8 mouse cellular contexts compared by ENCODE assay signal in the genomic region with DNA sequence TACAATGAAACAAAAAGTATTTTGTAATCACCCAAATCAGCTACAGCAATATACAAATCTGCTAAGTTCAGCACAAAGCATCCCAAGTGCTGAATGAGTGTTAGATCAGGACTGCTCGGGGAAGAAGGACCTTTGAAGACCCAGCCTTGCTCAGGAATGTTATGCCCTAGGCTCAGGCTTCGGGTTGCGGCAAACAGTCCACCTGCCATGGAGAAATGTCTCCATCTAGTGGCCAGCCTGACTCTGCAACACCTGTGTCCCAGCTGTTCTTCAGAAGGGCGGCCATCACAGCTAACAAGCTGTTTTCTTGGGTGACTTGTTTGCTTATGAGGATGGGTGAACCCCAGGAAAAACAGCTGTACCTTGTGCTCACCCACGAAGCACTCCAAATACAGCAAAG.
DNase-seq lines count a peak whose midpoint lies in the region; ATAC-seq and TF ChIP-seq lines count a peak whose summit lies in the region.

No protein-coding gene starts in this region.

- H3K9ac ChIP-seq in embryonic facial prominence, embryonic 14.5 days (ENCODE audit: low read depth, low read length), result no peak overlapping the region
- no peak overlapping the region for H3K9ac ChIP-seq in kidney, embryonic 15.5 days
- no peak overlapping the region for H3K9ac ChIP-seq in limb, embryonic 14.5 days (ENCODE audit: low read depth, low read length, severe bottlenecking)

- no peaks in the 10 kb centered on the region for H3K9me3 ChIP-seq in embryonic facial prominence, embryonic 14.5 days (ENCODE audit: control insufficient read depth, low read length)
- no peaks in the 10 kb centered on the region for H3K9me3 ChIP-seq in heart, embryonic 10.5 days
- no peaks in the 10 kb centered on the region for H3K9me3 ChIP-seq in kidney, embryonic 15.5 days (replicated peaks)
- no peaks in the 10 kb centered on the region for H3K9me3 ChIP-seq in limb, embryonic 14.5 days (ENCODE audit: control insufficient read depth, low read length)

- no peak overlapping the region for H3K4me2 ChIP-seq in embryonic facial prominence, embryonic 14.5 days (ENCODE audit: low read depth, low read length)
- H3K4me2 ChIP-seq in kidney, embryonic 15.5 days, result no peak overlapping the region
- no peak overlapping the region for H3K4me2 ChIP-seq in limb, embryonic 14.5 days (replicated peaks; ENCODE audit: low read depth, low read length, severe bottlenecking)

- H3K27ac ChIP-seq in embryonic facial prominence, embryonic 14.5 days (replicated peaks; ENCODE audit: low read depth, low read length), result no peak overlapping the region
- no peak overlapping the region for H3K27ac ChIP-seq in heart, embryonic 10.5 days
- no peak overlapping the region for H3K27ac ChIP-seq in kidney, embryonic 15.5 days
- H3K27ac ChIP-seq in limb, embryonic 14.5 days (replicated peaks; ENCODE audit: low read depth, low read length), result no peak overlapping the region

- DNase-seq in 3T3-L1 (ENCODE audit: low read depth, low spot score), result peak; percentile 92
- peak; percentile 83 to 88 for DNase-seq in adrenal gland, postnatal 36 days
- DNase-seq in embryonic facial prominence, embryonic 14.5 days (ENCODE audit: low spot score), result peak; percentile 91
- peak; percentile 91 for DNase-seq in heart, embryonic 10.5 days (ENCODE audit: low spot score)
- peak; percentile 89 for DNase-seq in limb, embryonic 14.5 days (ENCODE audit: low spot score)
- DNase-seq in naive thymus-derived CD4-positive, alpha-beta T cell, adult 2 months (ENCODE audit: low read depth), result peak; percentile 49
- DNase-seq in spleen, postnatal 4 days (ENCODE audit: low spot score in 2 of 2), result peak; percentile 48 to 76

- no peak for TF ChIP-seq POLR2A in limb, embryonic 14.5 days (IDR thresholded peaks at IDR 0.05; ENCODE audit: borderline replicate concordance, extremely low read depth, insufficient read depth, insufficient read length)

- H3K4me3 ChIP-seq in embryonic facial prominence, embryonic 14.5 days (ENCODE audit: low read depth, low read length), result no peak overlapping the region
- no peak overlapping the region for H3K4me3 ChIP-seq in heart, embryonic 10.5 days
- H3K4me3 ChIP-seq in kidney, embryonic 15.5 days (replicated peaks), result no peak overlapping the region
- no peak overlapping the region for H3K4me3 ChIP-seq in limb, embryonic 14.5 days (replicated peaks; ENCODE audit: low read length)

- ATAC-seq in embryonic facial prominence, embryonic 14.5 days (ENCODE audit: low read depth), result peak; percentile 89
- peak; percentile 89 for ATAC-seq in kidney, embryonic 15.5 days (replicated peaks; ENCODE audit: low FRiP score)
- ATAC-seq in limb, embryonic 14.5 days (ENCODE audit: low FRiP score, low read depth), result peak; percentile 87

- no peaks in the 10 kb centered on the region for H3K36me3 ChIP-seq in embryonic facial prominence, embryonic 14.5 days (ENCODE audit: control insufficient read depth, insufficient read depth, low read length)
- no peaks in the 10 kb centered on the region for H3K36me3 ChIP-seq in heart, embryonic 10.5 days
- H3K36me3 ChIP-seq in kidney, embryonic 15.5 days, result no peaks in the 10 kb centered on the region
- H3K36me3 ChIP-seq in limb, embryonic 14.5 days (ENCODE audit: control insufficient read depth, insufficient read depth, low read length), result no peaks in the 10 kb centered on the region

- H3K27me3 ChIP-seq in embryonic facial prominence, embryonic 14.5 days (replicated peaks; ENCODE audit: control insufficient read depth, insufficient read depth, low read length), result no peaks in the 10 kb centered on the region
- H3K27me3 ChIP-seq in heart, embryonic 10.5 days (ENCODE audit: insufficient read depth, poor library complexity, severe bottlenecking), result no peaks in the 10 kb centered on the region
- no peaks in the 10 kb centered on the region for H3K27me3 ChIP-seq in kidney, embryonic 15.5 days
- H3K27me3 ChIP-seq in limb, embryonic 14.5 days (ENCODE audit: control insufficient read depth, insufficient read depth, low read length), result no peaks in the 10 kb centered on the region

- peaks cover 24% of the 10 kb centered on the region for H3K4me1 ChIP-seq in embryonic facial prominence, embryonic 14.5 days (ENCODE audit: control insufficient read depth, insufficient read depth, low read length)
- H3K4me1 ChIP-seq in heart, embryonic 10.5 days, result peaks cover 33% of the 10 kb centered on the region
- H3K4me1 ChIP-seq in kidney, embryonic 15.5 days, result peaks cover 10% of the 10 kb centered on the region
- H3K4me1 ChIP-seq in limb, embryonic 14.5 days (ENCODE audit: control insufficient read depth, insufficient read depth, low read length), result peaks cover 8% of the 10 kb centered on the region; the same call in 1 of the 2 replicates

- 1% methylated on average over 5 of the region's 5 CpGs for WGBS in embryonic facial prominence, embryonic 14.5 days
- 6% methylated on average over 5 of the region's 5 CpGs for WGBS in heart, embryonic 10.5 days
- 4% methylated on average over 5 of the region's 5 CpGs for WGBS in kidney, embryonic 15.5 days
- WGBS in limb, embryonic 14.5 days, result 2% methylated on average over 5 of the region's 5 CpGs
